Mouse (Mus musculus) ES-Bruce4 (cell line): Measurements from ENCODE around the gene Fhit.

Experiments
- EP300 ChIP-seq: IDR thresholded peaks from 2 replicates; pipeline ENCODE4 v1.6.1; 2011; ENCODE audit warnings: low read depth, low read length; ENCODE audit not compliant: insufficient read depth
- POLR2A ChIP-seq: IDR thresholded peaks from one replicate; pipeline ENCODE4 v1.8.1; 2011; ENCODE audit warnings: low read length; ENCODE audit not compliant: insufficient read depth

DNA sequence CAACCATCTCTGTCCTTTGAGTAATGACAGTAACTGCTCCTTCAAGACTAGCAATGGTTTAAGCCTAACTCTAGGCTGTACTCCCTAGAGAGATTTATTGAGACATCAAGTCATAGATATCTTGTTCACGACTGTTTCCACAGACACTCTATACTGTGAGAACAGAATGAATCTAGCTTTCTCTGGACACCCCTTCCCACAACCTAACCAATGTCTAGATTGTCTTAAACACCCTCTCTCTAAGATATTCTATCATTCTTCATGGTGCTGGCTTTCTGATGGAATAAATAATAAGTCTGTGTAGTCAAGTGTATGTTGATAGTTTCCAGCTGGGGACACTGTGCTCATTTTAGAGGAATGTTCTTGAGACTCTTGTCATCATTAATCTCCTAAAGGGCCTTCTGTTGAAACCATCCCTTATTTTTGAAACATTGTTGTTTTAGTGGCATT is 1148.0 kb downstream of the Fhit start:
- TF ChIP-seq POLR2A (no peak), EP300 (no peak)
